Mouse (Mus musculus) erythroblast, embryonic 14.5 days (primary cell): ENCODE data around the gene Rreb1.

Experiments
- GATA1 ChIP-seq: IDR thresholded peaks from 2 replicates; pipeline ENCODE4 v1.6.1; 2012; ENCODE audit warnings: low read length, inconsistent platforms, mixed read lengths
- TAL1 ChIP-seq: IDR thresholded peaks from 3 replicates; pipeline ENCODE4 v1.6.1; 2012; ENCODE audit warnings: low read length, inconsistent platforms, mixed read lengths

DNA sequence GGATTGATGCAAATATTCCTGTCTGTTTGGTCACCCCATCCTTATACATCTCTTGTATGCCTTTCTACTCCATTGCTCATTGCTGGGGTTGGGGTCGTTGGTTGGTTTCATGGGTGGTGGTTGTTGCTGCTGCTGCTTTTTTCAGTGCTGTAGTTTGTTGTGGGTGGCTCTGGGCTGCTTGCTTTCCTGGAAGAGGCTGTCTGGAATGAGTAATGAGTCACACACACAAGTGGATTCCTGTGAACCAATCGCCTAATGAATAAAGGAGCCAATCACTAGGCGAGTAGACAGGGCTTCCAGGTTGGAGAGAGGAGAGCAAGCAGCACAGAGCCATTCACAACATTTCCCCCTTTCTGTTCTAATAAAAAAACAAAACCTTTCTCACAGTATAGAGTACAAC is 158.2 kb downstream of the Rreb1 start:
- TF ChIP-seq GATA1 (no peak), TAL1 (no peak)
